Mouse (Mus musculus): ENCODE data around the gene Tex264.

Tex264 gene

DNA sequence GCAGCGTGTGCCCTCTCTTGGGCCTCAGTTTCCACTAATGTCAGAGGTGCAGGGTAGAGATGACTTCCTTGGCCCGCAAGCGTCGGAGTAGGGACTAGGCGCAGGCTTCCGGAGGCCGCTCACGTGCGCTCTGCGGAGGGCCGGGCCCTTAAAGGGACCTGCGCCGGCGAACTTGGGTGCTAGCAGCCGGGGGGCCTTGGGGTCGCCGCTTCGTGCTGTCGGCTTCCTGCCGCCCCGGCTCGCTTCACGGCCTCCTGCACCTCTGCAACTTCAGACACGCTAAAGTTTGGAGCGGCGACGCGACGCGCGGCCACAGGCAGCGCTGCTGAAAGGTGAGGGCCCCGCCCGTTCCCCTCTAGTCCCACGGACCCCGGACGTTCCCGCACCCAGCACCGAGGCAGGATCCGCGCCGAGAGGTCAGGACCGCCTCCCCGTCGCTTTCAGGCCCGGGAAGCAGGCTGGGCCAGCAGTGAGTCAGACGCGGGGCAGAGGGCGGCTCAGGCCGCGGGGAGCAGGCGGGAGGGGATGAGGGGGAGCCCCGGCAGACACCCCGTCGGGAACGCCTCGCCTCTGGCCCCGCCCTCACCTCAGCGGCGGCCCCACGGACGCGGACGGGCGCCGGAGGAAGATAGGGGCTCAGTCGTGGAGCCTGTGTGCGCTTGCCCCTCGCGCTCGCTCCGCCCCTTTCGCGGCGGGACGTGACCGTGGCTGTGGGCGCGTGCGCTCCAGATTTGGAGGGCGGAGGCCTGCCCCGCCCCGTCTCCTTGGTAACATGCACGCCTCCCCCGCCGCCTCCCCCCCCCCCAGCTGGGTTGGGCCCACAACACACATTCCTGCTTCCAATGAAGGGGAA is at the start of gene Tex264:
TSS of gene Tex264 (minus strand) at position 679 of the 853 bp plus-strand sequence.
- DNase-seq (ENCODE audit: low read depth, low spot score), result peak; percentile 88

DNA sequence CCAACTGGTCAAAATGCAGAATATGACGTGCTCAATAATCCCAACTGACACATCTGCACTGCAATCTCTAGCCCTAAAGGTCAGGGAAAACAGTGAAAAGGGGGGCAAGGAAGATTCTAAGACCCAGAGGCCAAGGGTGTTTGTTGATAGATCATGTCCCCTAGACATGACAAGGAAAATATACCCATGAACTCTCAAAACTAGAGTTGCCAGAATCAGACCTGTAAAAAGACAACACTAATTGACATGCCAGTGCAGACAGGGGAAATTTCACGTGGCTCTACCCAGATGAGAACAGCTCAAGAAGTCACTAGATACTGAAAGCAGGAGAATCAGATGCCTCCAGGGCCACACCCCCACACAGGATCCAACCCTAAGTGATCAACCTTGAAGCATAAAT is 48.0 kb upstream of the Tex264 start:
- no peak for DNase-seq (ENCODE audit: low read depth, low spot score)

DNA sequence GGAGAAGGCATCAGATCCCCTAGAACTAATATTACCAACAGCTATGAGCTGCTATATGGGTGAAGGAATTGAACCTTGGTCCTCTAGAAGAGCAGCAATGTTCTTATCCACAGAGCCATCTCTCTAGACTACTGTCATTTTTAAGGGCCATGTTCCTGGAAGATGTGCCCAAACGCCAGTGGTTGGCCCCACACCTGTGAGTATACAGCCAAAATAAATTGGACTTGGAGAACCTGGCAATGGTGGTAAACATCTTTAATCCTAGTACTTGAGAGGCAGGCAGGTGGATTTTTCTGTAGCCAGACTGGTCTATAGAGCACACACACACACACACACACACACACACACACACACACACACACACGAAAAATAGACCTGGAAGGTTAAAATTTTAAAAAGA is 43.7 kb upstream of the Tex264 start:
- DNase-seq (ENCODE audit: low read depth, low spot score), result no peak

DNA sequence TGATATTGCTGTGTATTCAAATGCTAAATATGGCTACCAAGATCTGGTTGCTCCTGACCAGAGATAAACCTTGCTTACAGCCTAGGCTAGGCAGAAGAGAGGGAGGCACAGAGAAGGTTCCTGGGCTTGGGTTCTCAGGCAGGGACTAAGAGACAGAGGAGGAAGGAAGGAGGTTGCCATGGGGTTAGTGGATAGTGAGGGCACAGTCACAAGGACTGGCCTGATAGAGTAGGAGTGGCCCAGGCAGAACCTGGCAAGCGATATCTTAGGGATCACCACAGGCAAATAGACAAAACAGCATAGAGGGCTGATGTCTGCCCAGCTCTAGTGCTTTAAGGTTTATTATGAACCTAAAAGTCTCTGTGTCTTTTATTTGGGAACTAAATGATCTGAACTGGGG is 41.2 kb upstream of the Tex264 start:
- no peak for DNase-seq (ENCODE audit: low read depth, low spot score)

DNA sequence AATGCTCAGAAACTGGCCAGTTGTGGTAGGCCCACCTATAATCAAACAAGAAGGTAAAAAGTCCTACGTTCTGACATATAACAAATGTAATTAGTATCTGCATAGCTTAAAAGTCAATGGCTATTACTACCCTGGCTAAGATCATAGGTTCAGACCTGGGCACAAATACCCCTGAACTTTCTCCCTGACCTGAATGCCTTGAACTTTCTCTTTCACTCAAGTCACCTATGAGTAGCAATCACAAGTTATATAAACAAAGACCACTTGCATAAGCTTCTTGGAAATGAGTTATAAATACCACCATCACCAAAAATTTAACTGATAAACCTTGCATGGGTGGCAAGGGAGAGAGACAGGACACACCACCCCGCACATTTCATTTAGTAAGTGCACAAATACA is 39.7 kb upstream of the Tex264 start:
- no peak for DNase-seq (ENCODE audit: low read depth, low spot score)

DNA sequence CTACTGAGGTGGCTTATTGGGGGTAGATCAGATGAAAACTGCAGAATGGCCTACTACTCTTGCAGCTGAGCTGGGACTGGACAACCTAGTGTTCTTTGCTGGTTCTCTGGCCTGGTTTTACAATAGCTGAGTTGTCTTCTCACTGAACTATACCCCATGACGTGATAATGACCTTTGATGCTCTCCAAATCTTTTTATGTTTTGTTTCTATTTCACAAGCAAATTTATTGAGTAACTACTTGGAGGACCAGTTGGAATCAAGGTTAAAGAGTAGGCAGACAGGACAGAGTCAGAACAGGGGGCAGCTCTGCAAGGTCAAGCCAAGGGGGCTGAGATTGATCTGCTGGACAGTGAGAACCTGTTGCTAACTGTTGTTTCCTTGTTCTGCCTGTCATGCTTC is 39.1 kb upstream of the Tex264 start:
- no peak for DNase-seq (ENCODE audit: low read depth, low spot score)

DNA sequence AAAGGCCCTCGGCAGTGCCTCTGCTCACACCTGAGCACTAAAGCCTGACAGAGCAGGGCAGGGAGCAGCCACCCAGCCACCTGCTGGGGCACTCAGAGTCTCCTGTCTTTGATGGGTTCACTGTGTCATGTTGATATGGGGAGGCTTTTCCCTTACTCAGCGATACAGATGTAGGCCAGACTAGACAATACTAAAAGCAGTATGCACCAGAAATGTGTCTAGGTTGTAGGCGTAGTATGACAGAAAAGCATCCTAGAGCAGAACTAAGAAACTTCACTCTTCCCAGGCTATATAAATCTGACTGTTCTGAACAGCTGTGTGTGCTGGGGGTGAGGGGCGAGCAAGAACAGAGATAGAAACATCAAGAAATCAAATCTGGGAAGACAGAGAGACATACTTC is 31.0 kb upstream of the Tex264 start:
- DNase-seq (ENCODE audit: low read depth, low spot score), result no peak

DNA sequence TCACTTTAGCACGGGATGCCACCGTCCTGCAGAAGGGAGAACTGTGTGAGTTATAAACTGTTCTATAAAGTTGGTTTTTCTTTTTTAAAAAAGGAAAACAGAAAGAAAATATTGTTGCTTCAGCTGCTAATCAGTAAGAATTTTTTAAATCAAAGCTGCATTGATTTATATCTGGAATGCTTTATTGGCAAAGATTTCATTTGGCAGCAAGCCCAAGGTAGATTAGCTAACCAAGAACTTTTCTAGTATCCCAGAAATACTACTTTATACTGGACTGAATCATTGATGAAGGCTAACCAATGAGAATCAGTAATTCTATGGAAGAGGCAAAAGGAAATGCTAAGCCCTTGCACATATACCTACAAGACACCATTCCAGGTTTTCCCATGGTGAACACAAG is 30.5 kb upstream of the Tex264 start:
- no peak for DNase-seq (ENCODE audit: low read depth, low spot score)

DNA sequence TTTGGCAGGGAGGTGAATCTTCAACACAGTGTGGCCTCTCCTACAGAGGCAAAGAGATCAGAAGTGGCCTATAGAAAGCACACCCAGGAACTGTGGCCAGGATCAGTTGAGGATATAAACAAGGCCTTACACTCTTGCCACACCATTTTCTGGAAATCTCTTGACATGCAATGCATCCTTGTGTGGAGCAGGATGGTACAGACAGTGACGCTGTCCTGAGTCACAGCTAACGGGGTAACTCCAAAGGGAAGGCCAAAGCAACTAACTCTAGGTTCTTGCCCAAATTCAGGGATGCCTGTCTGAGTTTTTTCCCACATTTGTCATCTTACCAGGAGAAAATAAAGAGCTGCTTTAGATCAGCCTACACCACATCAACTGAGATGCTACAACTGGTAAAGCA is 26.7 kb upstream of the Tex264 start:
- no peak for DNase-seq (ENCODE audit: low read depth, low spot score)

DNA sequence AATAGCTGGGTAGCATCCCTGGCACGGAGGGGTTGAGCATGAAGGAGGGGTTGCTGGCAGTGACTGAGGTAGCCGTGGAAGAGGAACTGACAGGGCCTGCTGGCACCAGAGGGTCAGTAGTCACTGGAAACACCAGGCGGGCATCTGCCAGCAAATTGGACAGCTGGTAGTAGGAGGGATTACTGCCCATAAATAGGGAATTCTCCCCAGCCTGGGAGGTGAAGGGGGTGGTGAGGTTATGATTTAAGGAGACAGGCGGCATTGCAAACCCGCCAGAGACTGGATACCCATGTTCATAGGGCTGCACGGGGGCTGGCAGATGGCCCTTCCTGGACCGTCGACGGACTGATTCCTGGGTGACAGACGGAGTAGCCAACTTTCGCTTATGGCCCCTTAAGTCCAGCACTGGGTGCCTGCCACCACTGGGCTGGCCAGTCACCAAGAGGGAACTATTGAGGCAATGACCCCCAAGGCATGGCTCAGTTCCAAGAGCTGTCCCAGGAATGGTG is 7.3 kb upstream of the Tex264 start:
- no peak for DNase-seq (ENCODE audit: low read depth, low spot score)

DNA sequence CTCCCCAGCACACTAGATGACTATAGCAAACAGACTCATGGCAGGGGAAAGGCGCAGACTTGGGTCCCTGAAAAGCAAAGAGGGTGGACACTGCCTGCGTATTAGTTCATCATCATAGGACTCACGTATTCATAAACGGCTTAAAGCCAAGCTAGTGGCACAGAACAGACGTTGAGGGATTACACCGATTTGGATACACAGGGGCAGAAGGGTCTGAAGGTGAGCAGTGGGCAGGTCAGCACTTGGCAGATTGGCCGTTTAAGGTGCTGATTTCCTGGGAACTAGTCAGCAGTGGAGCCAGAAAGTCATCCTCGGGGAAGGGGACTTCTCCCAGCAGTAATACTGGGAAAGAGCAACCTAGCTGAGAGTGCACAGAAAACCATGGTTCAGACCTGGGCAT is 3.1 kb upstream of the Tex264 start:
- DNase-seq (ENCODE audit: low read depth, low spot score), result no peak

DNA sequence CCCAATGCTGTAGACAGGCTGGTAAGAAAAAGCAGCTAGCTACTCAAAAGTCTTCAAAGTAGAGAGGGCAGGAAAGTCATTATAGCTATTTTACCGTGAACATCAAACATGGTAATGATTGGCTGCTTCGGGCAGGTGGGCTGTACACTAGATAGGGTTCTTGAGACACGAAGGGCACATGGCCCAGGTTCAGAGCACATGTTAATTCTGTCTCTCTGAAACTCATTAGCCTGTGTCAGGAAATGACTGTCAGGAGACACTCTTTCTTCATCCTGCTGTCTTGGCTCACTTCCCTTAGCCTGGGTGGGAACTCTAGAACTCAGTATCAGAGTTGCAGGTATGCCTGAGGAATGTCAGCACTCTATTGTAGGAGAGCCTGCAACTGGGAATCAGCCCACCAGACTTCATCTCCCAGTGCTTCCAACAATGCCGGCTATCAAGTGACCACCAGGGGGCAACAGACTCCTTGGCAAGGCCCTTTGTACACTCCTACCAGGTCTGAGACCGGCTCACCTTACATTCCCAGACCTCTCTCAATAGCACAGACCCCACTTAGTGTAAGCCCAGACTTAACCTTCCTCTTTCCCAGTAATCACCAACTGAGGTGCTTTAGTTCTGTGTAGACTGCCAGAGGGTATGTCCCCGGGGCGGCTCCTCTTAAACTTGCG is 1.4 kb upstream of the Tex264 start:
- DNase-seq (ENCODE audit: low read depth, low spot score), result peak; percentile 98

DNA sequence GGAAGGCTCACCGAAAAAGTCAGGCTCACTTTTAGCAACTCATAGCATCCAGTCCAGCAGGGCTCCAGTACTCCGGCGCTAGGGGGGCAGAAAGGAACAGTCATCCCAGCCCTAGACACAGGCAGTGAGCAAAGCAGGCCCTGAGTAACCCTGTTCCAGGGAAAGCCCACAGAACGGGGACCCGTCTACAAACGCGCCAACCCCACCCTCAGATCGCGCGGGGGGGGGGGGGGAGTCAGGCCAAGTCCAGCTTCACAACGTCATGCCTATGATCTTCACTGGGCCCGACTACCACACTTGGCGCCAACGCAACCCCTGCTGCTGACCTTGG is 844 bp downstream of the Tex264 start:
- no peak for DNase-seq (ENCODE audit: low read depth, low spot score)

DNA sequence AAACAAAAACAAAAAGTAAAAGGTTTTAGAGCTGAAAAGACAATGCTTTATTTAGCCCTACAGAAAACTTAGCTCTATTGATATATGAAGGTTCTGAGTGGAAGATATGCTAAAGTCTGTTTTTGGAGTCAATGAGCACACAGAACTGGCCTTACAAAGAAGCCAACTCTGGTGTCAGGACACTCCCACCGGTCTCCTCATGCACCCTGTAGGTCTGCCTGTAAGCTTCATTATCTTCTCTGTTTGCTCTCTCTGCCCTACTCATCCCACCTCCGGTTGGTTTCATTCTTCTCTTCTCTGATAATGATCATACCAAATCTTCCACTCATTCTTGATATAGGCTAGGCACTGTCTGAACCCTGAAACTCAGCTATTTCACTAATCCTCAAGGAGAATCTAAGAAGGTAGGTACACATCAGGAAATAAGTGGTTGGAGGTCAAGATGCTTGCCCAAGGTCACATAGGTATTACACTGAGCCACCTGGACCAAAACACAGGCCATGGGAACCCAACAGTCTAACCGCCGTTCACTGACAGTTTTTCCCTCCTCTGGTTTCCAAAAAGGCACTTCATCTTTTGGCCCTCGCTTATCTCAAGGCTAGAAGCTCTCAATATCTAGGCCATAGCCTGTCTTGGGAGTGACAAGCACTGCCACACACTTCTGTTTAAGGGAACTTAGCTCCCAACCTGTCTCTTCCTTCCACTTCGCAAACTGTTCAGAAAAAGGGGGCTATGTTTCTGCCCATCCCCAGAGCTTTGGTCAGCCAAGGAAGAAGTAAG is 1.4 kb downstream of the Tex264 start:
- DNase-seq (ENCODE audit: low read depth, low spot score), result no peak

DNA sequence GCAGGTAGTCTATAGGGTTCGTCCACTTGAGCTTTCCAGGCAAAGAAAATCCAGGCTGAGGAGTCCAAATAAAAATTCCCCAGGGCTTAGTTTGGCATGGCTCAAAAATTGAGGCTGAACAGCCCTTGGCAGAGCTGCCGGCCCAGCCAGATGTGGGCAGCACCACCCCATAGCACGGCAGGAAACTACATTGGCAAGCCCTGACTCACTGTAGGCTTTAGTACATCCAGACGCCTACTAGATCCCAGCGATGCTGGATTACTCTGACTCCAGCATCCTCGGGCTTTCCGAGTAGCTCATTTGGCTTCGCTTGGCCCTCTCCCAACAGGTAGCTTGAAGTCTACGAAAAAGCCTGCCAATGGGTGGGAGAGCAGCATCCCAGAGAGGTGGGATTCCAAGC is 4.7 kb downstream of the Tex264 start:
- DNase-seq (ENCODE audit: low read depth, low spot score), result no peak

DNA sequence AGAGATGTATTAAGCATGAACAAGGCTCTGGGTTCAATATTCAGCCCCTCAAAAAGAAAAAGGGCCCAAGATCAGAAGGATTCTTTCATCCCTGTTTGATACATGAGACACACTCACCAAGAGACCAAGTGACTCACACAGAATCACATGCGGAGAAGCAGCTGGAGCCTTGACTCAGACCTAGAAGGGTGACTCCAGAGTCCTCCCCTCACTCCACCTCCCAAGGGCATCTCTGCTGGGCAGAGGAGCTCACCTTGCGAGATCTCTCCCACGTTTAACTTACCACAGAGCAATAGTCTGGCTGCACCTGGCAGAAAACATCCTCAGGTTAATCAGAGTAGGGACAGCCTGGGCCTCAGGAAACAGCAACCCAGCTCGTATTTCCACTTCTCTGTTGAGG is 7.5 kb downstream of the Tex264 start:
- DNase-seq (ENCODE audit: low read depth, low spot score), result no peak

DNA sequence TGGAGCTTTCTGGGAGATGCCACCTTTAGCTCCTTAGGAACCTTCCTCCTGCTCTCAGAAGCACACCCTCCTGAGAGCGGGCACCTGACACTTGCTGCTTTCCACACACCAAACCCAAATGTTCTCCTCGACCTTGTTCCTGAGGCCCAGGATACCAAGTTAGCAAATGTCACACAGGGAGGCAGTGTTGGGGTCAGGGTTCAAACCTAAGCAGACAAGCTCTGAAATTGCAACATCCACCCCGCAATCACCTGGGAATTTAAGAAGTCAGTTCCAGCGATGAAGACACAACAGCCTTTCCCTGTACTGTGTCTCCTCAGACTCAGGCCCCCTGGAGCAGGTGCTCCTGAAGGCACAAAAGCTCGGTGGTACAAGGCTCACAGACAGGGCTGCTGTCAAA is 8.0 kb downstream of the Tex264 start:
- no peak for DNase-seq (ENCODE audit: low read depth, low spot score)

DNA sequence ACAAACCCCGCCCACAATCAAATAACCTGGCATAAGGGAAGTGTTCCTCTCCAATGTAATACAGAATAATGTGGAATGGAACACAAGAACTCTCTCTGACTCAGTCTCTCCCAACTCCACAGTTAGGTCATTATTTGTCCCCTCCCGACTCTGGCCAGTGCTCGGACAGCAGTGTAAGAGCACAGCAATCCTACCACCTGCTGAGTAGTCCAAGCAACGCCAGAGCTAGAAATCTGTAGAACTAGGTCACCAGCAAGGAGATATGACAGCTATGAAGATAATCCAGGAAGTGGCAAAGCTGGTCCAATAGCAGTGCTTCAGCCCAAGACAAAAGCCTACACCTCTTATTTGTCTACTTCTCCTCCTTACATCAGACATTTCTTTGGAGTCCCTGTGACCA is 9.2 kb downstream of the Tex264 start:
- no peak for DNase-seq (ENCODE audit: low read depth, low spot score)

DNA sequence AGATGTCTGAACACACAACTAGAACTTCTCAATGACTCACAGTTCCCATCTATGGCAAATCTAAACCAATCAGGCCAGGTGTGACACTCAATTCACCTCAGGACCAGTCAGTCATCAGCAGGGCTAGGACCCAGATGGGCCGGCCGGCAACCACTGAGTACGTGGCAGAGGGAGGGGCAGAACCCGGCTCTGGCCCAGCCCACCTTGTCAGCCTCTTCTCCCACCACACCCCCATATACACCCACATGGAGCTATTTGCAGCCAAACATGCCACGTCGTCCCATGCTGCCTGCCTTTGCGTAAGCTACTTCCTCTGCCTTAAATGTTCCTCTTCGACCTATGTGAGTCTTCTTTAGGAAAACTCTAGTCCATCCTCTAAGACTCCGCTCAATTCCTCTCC is 9.8 kb downstream of the Tex264 start:
- no peak for DNase-seq (ENCODE audit: low read depth, low spot score)

DNA sequence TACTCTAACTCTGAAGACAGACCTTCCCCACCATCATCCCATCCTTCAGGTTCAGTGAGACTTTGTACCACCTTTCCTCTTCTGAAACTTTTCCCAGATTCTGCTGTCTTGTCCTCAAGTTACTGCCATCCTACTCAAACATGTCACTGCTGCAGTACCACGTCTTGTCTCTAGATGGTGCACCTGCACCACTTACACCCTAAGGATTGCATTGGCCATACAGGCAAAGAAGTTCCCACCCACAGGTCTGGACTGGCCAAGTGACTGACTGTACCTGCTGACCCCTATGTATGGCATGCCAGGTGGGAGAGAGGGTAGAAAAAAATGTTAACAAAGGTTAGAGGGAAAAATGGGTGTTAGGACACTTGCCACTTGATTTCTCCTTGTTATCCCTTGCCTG is 10.2 kb downstream of the Tex264 start:
- DNase-seq (ENCODE audit: low read depth, low spot score), result peak; percentile 82

DNA sequence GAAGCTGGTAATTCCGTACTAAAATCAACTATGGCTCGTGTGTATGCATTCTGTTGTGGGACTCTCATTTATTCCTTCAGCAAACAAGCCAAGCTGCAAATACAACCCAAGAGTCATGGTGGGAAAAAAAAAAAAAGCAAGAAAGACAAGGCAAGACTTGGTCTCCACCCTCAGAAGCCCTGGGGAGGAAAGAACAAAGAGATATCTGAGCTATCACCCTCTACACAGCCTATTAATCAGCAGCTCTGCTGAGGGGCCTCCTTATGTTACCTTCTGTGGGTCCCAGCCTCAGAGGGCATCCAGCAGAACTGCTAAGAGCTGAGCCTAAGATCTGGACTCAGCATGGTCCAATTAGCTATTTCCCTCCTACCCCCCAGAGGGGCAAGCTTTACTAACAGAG is 11.9 kb downstream of the Tex264 start:
- DNase-seq (ENCODE audit: low read depth, low spot score), result no peak

DNA sequence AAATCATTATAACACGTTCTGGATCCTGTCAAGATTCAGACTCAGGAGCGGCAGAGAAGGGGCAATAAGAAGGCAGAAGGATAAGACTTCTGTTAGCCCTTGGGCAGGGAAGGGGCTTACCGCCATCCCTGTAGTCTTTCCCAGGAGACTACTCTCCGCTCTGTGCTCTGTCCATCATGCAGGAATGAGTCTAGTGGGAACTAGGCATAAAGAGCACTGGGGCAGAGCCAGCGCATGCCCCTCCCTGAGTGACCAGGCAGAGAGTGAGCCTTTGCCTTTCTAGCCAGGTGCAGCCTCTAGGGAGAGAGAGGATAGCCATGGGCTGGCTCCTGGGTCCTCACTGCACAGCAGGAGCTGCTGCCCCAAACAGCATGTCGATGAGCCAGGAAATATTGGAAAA is 20.9 kb downstream of the Tex264 start:
- DNase-seq (ENCODE audit: low read depth, low spot score), result no peak

DNA sequence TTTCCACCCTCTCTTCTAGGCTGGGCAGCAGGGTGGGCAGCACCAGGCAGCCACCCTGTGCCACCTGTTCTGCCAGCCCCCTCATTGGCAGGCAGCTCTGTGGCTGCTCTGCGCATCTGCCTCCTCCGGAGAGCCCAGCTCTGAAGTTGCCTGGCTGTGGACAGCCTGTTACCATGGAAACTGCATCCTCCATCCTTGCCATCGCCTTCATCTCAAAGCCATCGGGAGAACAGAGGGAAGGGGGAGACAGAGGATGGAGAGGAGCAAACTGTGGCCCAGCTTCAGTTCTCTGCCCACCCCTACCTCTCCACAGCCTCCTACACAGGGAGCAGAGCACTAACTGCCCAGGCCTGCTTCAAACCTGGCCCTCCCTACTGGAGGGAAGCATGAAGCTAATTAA is 21.3 kb downstream of the Tex264 start:
- no peak for DNase-seq (ENCODE audit: low read depth, low spot score)
